Mouse (Mus musculus) cerebellum, adult 9-10 months (tissue): Measurements from ENCODE around the gene Thoc5.

Experiments used
- DNase-seq: peaks from one replicate; pipeline ENCODE4 v3.0.0; 2022

Gene Thoc5

GRCm38 (mm10) chr11:4916068-4916467 lies 20.9 kb downstream of the Thoc5 start:
- DNase-seq: peak; percentile 60

GRCm38 (mm10) chr11:4921281-4921680 lies 26.2 kb downstream of the Thoc5 start:
- peak; percentile 34 for DNase-seq

GRCm38 (mm10) chr11:4921751-4922150 lies 26.6 kb downstream of the Thoc5 start:
- peak; percentile 21 for DNase-seq

- DNase-seq: no peak
Measured at GRCm38 (mm10) chr11:4927224-4927623, 32.1 kb downstream of the Thoc5 start.

- DNase-seq: no peak
Measured at GRCm38 (mm10) chr11:4931009-4931601, 36.0 kb downstream of the Thoc5 start.

- DNase-seq: no peak
Measured at GRCm38 (mm10) chr11:4936243-4936642, 41.1 kb downstream of the Thoc5 start.

GRCm38 (mm10) chr11:4946530-4946929 lies 51.4 kb downstream of the Thoc5 start:
- no peak for DNase-seq

- DNase-seq: no peak
Measured at GRCm38 (mm10) chr11:4946947-4947812, 52.1 kb downstream of the Thoc5 start.

GRCm38 (mm10) chr11:4947813-4948174 lies 52.7 kb downstream of the Thoc5 start, which contains the start of gene Nefh:
Nefh (minus strand) TSS chr11:4948064.
- no peak for DNase-seq

GRCm38 (mm10) chr11:4948792-4949191 lies 53.7 kb downstream of the Thoc5 start:
- DNase-seq: no peak

GRCm38 (mm10) chr11:4949256-4950044 lies 54.3 kb downstream of the Thoc5 start:
- DNase-seq: no peak

GRCm38 (mm10) chr11:4953401-4953800 lies 58.3 kb downstream of the Thoc5 start:
- no peak for DNase-seq

GRCm38 (mm10) chr11:4953918-4954317 lies 58.8 kb downstream of the Thoc5 start:
- no peak for DNase-seq

GRCm38 (mm10) chr11:4963099-4963808 lies 68.1 kb downstream of the Thoc5 start:
- DNase-seq: no peak

GRCm38 (mm10) chr11:4966325-4966724 lies 71.2 kb downstream of the Thoc5 start:
- DNase-seq: no peak

- no peak for DNase-seq
Measured at GRCm38 (mm10) chr11:4966888-4967287, 71.8 kb downstream of the Thoc5 start.

- DNase-seq: no peak
Measured at GRCm38 (mm10) chr11:4967549-4967948, 72.4 kb downstream of the Thoc5 start.

GRCm38 (mm10) chr11:4968376-4968775 lies 73.3 kb downstream of the Thoc5 start:
- DNase-seq: peak; percentile 61

GRCm38 (mm10) chr11:4972967-4973870 lies 78.1 kb downstream of the Thoc5 start:
- peak; percentile 65 for DNase-seq

GRCm38 (mm10) chr11:4973871-4974256 lies 78.7 kb downstream of the Thoc5 start:
- DNase-seq: no peak

GRCm38 (mm10) chr11:4974376-4975122 lies 79.4 kb downstream of the Thoc5 start:
- DNase-seq: no peak
